Comparison of ENCODE assay signal across 18 mouse cellular contexts in the genomic region with DNA sequence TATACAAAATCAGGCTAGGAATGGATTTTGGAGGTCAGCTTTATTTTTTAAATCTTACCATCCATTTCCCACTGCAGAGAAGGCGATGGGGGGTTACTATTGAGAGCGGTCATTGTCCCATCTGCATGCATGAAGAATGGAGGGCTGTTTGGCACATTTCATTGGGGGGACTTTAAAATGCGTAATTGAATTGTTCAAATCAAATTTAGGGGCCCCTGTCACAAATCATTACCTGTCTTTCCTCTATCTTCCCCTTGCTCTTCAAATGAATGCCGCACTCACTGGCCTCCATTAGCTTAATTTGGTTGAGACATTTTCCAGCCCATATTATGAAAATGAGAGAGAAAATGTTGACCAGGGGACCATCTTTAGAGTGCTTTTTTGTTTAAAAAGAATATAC.
"Had no signal": no experiment of that assay in that cellular context is flagged by ENCODE, and none has a peak within 500 bp of the region (broad histone marks: within the 10 kb centered on the region; RNA-seq: fewer than 3 reads in every experiment).

No protein-coding gene starts in this region.

- H3K4me2 ChIP-seq: lung, embryonic 14.5 days; midbrain, embryonic 12.5 days; neural tube, embryonic 13.5 days; neural tube, embryonic 15.5 days had no signal

- DNase-seq: lung, adult 18-20 months; lung, embryonic 14.5 days; lung, postnatal 10 days; lung, postnatal 4 days; midbrain, embryonic 14.5 days; right cerebral cortex, adult 18-20 months; right cerebral cortex, postnatal 25 days; right cerebral cortex, postnatal 4 days; spleen, adult 18-20 months; thymus, adult 18-20 months; thymus, postnatal 14 days; thymus, postnatal 36 days had no signal

- H3K9ac ChIP-seq: lung, embryonic 14.5 days; midbrain, embryonic 12.5 days; neural tube, embryonic 13.5 days; neural tube, embryonic 15.5 days had no signal

- H3K4me1 ChIP-seq: neural tube, embryonic 13.5 days; neural tube, embryonic 15.5 days had no signal

- H3K9me3 ChIP-seq: midbrain, embryonic 10.5 days; midbrain, embryonic 12.5 days; neural tube, embryonic 13.5 days; neural tube, embryonic 15.5 days had no signal

- ATAC-seq: midbrain, embryonic 16.5 days had no signal

- H3K27me3 ChIP-seq: midbrain, embryonic 12.5 days; neural tube, embryonic 13.5 days; neural tube, embryonic 15.5 days had no signal

- H3K36me3 ChIP-seq: midbrain, embryonic 10.5 days; midbrain, embryonic 12.5 days; neural tube, embryonic 13.5 days; neural tube, embryonic 15.5 days had no signal

- H3K4me3 ChIP-seq: midbrain, embryonic 10.5 days; midbrain, embryonic 12.5 days; myocyte; neural tube, embryonic 13.5 days; neural tube, embryonic 15.5 days had no signal

- H3K27ac ChIP-seq: midbrain, embryonic 10.5 days; midbrain, embryonic 12.5 days; neural tube, embryonic 13.5 days; neural tube, embryonic 15.5 days had no signal
